Mouse (Mus musculus) thymus, adult 18-20 months (tissue): ENCODE data around the gene Zbtb5.
"Not testable (repeated sequence)": the region's sequence is repeated elsewhere in the genome, so short reads cannot be mapped to it uniquely, and the experiment has no call there.

Experiments used
- DNase-seq, 2 experiments: peaks; one replicate each; pipeline ENCODE4 v3.0.0; 2022; ENCODE audit warnings: mixed read lengths in 2 of 2

Gene Zbtb5

GRCm38 (mm10) chr4:45010806-45011415 is 1.3 kb downstream of the Zbtb5 start:
- DNase-seq, result no peak

- DNase-seq, result no peak
These were observed 6.8 kb downstream of the Zbtb5 start for GRCm38 (mm10) chr4:45005452-45005851.

DNA sequence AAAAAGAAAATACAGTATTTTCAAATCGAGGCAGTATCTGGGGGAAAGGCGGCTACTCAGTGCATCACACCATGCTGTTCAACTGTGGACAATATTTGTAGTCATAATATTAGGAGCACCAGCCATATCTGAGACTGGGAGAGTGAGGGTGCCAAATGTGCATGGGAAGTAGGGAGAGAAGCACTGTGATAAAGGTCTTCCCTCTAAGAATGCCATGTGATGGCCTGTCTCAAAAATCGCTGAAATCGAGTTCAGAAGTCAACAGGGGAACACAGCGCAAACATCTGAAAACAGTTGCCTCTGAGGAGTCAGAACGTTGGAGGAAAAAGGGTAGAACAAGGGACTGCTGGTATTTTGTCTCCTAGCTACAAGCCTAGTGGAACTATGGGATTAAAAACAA is 12.2 kb downstream of the Zbtb5 start:
- DNase-seq, result no peak

GRCm38 (mm10) chr4:44998071-44998470 is 14.1 kb downstream of the Zbtb5 start:
- DNase-seq, result no peak

GRCm38 (mm10) chr4:44994776-44995175 is 17.4 kb downstream of the Zbtb5 start:
- DNase-seq, result no peak

- DNase-seq, result no peak
These were observed 18.4 kb downstream of the Zbtb5 start for GRCm38 (mm10) chr4:44993847-44994246.

DNA sequence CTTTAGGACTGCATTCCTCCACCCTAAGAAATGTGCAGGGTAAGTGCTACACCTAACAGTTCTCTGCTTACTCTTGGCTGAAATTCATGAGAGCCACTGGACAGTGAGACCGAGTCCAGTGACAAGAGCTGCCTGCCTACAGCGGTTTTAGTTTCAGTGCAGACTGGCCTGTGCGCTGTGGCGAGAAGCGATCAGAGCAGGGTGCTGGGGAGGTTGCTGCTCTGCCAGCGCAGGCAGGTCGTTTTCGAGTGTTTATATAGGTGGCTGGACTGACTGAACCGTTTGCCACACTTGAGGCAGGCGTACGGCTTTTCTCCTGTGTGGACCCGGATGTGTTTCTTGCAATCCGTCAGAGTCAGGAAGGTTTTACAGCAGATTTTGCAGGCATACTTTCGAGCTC is 19.0 kb downstream of the Zbtb5 start:
- not testable (repeated sequence) for DNase-seq

GRCm38 (mm10) chr4:44992330-44992729 is 19.9 kb downstream of the Zbtb5 start:
- DNase-seq, result not testable (repeated sequence)

DNA sequence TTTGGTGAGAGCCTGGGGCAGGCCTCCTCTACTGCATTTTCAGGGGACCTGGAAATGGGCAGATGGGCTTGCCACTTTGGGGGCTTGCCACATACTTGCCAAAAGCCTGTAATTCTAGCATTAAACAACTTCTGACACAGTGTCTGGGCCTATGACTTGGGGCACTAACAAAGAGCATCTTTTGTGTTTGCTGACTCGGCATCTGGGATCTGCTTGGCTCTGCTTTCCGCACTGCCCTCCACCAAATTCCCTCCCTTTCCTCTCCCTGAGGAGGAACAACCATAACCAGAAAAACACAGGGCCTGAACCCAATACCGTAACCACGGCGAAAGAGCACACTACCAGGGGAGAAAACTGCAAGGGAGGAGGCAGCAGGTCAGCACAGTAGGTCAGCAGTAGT is 21.7 kb downstream of the Zbtb5 start:
- no peak for DNase-seq

DNA sequence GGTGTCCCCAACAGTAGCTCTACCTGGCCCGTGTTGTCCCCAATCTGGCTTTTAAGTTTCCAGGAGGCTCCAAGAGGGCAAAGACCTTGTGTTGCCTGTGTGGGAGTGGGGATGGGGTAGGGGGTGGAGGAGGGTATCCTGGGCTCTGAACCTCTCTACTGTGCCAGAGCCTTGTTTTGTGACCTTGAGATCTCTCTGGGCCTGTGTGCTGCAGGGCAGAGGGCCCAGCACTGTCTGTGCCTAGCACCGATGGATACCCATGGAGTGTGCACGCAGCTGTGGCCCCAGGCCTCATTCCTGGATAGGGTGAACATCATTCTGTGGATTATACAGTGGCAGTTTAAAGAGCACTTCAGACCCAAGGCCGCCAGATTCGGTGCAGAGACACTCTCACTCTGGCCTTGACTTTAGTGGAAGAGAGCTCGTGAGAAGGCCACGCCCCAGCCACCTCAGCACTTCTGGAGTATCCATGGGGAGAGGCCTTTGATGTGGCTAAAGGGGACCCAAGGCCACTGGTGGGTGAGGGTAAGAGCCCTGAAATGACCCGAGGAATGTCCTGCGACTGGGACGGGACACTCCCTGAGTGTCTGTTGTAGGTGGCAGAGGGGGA is 29.0 kb downstream of the Zbtb5 start:
- DNase-seq, result no peak

GRCm38 (mm10) chr4:44982440-44983130 is 29.6 kb downstream of the Zbtb5 start:
- DNase-seq, result no peak

GRCm38 (mm10) chr4:44981974-44982287 is 30.3 kb downstream of the Zbtb5 start:
- no peak for DNase-seq

GRCm38 (mm10) chr4:44981280-44981973 is 30.8 kb downstream of the Zbtb5 start, which contains the start of gene Grhpr:
Grhpr (plus strand) TSS chr4:44981395.
- peak; percentile 70 to 73 for DNase-seq

DNA sequence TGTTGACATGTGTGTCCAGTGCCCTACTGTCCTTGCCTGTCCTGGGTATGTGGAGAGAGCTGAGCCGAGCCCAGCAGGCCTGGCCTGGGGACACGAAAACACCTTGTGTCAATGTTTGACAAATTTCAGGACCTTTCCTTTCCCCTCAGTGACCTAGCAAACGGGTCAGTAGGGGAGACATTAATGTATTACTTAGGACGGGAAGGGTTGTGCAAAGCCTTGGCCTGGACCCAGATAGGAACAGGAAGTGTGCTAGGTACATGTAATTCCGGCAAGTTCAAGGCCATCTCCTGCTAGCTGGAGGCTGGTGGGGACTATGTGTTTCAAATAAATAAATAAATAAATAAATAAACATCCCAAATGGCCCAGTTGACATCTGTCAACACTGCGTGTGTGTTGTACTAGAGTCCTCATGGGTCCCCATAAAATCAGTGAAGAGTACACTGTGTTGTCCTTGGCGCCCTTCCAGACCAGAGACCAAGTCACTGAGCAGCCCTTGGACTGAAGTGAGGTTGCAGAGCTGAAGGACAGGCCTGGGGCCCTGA is 32.3 kb downstream of the Zbtb5 start:
- no peak for DNase-seq

DNA sequence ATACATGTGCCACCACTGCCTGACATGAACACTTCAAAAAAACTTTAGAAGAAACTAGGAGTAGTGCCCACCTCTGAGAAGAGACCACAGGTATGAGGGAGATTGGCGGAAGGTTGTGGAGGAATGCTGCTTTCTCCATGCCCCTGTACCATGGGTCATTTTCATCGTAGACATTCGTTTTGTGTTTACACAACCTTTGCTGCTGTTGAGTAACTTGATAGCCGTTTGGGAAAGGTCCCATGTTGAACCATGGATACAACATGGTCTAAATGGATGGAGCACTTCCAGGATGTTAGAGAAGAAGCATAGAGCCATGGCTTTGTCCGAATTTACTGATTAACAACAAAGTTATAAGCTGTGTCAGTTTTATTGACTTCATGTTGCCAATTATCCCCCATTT is 34.0 kb downstream of the Zbtb5 start:
- no peak for DNase-seq

DNA sequence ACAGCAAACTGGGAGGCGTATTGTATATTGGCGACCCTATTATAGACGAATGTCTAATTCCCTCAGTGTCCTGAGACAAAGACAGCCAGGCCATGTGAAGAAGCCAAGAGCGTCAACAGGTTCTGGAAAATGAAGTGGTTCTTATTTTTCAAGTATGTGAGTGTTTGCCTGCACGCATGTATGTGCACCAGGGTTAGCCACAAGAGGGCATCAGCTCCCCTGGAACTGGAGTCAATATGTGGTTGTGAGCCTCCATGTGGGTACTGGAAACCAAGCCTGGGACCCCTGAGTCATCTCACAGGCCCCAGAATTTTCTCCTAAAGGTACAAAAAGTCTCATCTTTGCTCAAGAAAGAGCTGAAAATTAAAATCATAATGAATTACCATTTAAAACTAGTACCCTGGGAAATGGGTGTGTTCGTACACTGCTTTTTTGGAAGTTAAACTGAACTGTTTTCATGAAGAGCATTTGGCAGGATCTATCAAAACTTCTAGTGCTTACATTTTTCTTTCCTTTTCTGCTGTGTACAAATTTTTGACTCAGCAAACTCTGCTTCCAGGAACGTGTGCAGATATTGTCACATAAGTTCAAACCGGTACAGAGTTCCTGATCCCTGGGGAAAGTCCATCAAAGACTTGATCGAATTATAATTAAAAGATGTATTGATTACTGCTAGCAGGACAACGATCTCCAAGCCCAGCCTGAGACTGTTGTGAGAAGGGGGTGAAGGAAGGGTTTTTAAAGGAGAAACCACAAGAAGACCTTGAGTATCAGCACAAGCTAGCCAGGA is 35.1 kb downstream of the Zbtb5 start:
- no peak for DNase-seq

- no peak for DNase-seq
These were observed 36.1 kb downstream of the Zbtb5 start for GRCm38 (mm10) chr4:44976026-44976615.

GRCm38 (mm10) chr4:44974331-44974730 is 37.9 kb downstream of the Zbtb5 start:
- DNase-seq, result no peak

GRCm38 (mm10) chr4:44973871-44974270 is 38.3 kb downstream of the Zbtb5 start:
- DNase-seq, result no peak

DNA sequence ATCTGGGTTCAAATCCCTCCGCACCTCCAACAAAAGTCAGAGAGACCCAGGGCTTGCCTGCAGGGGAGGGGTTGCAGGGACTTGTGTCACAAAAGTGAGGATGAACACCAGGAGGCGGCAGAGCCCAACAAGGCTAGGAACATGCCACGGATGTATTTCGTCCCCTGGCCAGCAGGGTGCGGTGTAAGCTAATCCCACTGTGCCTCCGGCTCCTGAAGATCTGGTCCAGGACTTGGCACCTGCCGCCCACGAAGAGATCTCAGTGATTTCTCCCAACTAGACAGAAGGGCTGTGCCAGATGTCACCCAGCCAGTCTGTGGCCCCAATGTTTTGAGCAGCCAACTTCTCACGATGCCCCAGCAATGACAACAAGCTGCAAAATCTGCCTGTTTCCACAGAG is 38.8 kb downstream of the Zbtb5 start:
- DNase-seq, result peak; percentile 73 to 78

- DNase-seq, result no peak
These were observed 41.6 kb downstream of the Zbtb5 start for GRCm38 (mm10) chr4:44970612-44971110.

- DNase-seq, result no peak
These were observed 42.2 kb downstream of the Zbtb5 start for GRCm38 (mm10) chr4:44970056-44970455.
